Mouse (Mus musculus): ENCODE measurements around the gene 1700012B09Rik.

GRCm38 (mm10) chr9:14728365-14728764, 42.5 kb downstream of the 1700012B09Rik start:
- TF ChIP-seq GATA1 (IDR thresholded peaks at IDR 0.05; ENCODE audit: low read length): no peak
- TF ChIP-seq TAL1 (IDR thresholded peaks at IDR 0.05; ENCODE audit: low read length): no peak
